8 mouse cellular contexts compared by ENCODE assay signal in genomic region chrX:72917884-72918681, GRCm38 (mm10). TPM values are rescaled to one million over a fixed set of nuclear protein-coding genes. Genes with fewer than 3 reads are reported as not detected.
DNase-seq lines count a peak whose midpoint lies in the region; ATAC-seq and TF ChIP-seq lines count a peak whose summit lies in the region.

Gene Cetn2, minus strand, starts transcription at chrX:72918411.
Gene Nsdhl, plus strand, starts transcription at chrX:72918557.

- H3K9me3 ChIP-seq in hindbrain, embryonic 10.5 days, result no peaks in the 10 kb centered on the region
- H3K9me3 ChIP-seq in lung, postnatal 0 days (ENCODE audit: low read length), result no peaks in the 10 kb centered on the region

- no peaks in the 10 kb centered on the region for H3K27me3 ChIP-seq in hindbrain, embryonic 10.5 days (ENCODE audit: insufficient read depth, poor library complexity, severe bottlenecking)
- H3K27me3 ChIP-seq in lung, postnatal 0 days (replicated peaks; ENCODE audit: insufficient read depth, low read length), result no peaks in the 10 kb centered on the region

- H3K4me2 ChIP-seq in lung, postnatal 0 days (replicated peaks; ENCODE audit: low read depth, low read length), result peak within 1 kb of the TSS; percentile 57

- peak within 1 kb of the TSS; percentile 87 for H3K27ac ChIP-seq in hindbrain, embryonic 10.5 days
- no peak within 1 kb of the TSS for H3K27ac ChIP-seq in lung, postnatal 0 days (ENCODE audit: low read length)

- H3K4me1 ChIP-seq in hindbrain, embryonic 10.5 days (replicated peaks), result peaks cover 14% of the 10 kb centered on the region
- no peaks in the 10 kb centered on the region for H3K4me1 ChIP-seq in lung, postnatal 0 days (ENCODE audit: insufficient read depth, low read depth, low read length)

- peak within 1 kb of the TSS; percentile 26; the same call in 1 of the 2 replicates for H3K9ac ChIP-seq in lung, postnatal 0 days (replicated peaks; ENCODE audit: low read depth)

- H3K4me3 ChIP-seq in hindbrain, embryonic 10.5 days, result peak within 1 kb of the TSS; percentile 63
- peak within 1 kb of the TSS; percentile 49 for H3K4me3 ChIP-seq in lung, postnatal 0 days (ENCODE audit: low read depth, low read length)

- no peak for TF ChIP-seq CTCF in lung, postnatal 0 days (IDR thresholded peaks at IDR 0.05)

- ATAC-seq in frontal cortex, adult (ENCODE audit: low TSS enrichment), result peak; percentile 100
- peak; percentile 100 for ATAC-seq in lung, postnatal 0 days

- no peak for TF ChIP-seq EP300 in lung, postnatal 0 days (IDR thresholded peaks at IDR 0.05)

- peak; percentile 87 for DNase-seq in MN1 (ENCODE audit: low spot score)
- peak; percentile 88 for DNase-seq in cerebellum, adult 9-10 months
- DNase-seq in hindbrain, embryonic 10.5 days (ENCODE audit: low spot score), result peak; percentile 89
- peak; percentile 93 for DNase-seq in layer of hippocampus, adult 9-11 months
- peak; percentile 94 for DNase-seq in lung, postnatal 0 days (ENCODE audit: low spot score)
- peak; percentile 72 for DNase-seq in ovary, postnatal 14 days (ENCODE audit: low spot score)
- DNase-seq in thymus, postnatal 14 days, result peak; percentile 85

- no peaks in the 10 kb centered on the region for H3K36me3 ChIP-seq in hindbrain, embryonic 10.5 days
- H3K36me3 ChIP-seq in lung, postnatal 0 days (ENCODE audit: insufficient read depth, low read length), result no peaks in the 10 kb centered on the region

- 17% methylated on average over 41 of the region's 41 CpGs for whole genome bisulfite sequencing in hindbrain, embryonic 10.5 days
- 16% methylated on average over 40 of the region's 41 CpGs for WGBS in lung, postnatal 0 days

RNA-seq across cellular contexts. Expression of gene Cetn2, which starts in this region (rescaled TPM):
- 91.9 and 104 TPM in 2 replicates for polyA plus RNA-seq in hindbrain, embryonic 10.5 days (2016; fragmentation: Nextera tagmentation; extraction: Ambion mirVana)
- polyA plus RNA-seq in lung, postnatal 0 days (2015; fragmentation: Nextera tagmentation; extraction: Ambion mirVana), result 63.3 and 65.0 TPM in 2 replicates

RNA-seq across cellular contexts. Expression of gene Nsdhl, which starts in this region (rescaled TPM):
- 37.4 and 42.9 TPM in 2 replicates for polyA plus RNA-seq in hindbrain, embryonic 10.5 days (2016; fragmentation: Nextera tagmentation; extraction: Ambion mirVana)
- polyA plus RNA-seq in lung, postnatal 0 days (2015; fragmentation: Nextera tagmentation; extraction: Ambion mirVana), result 16.4 and 18.2 TPM in 2 replicates
